Mouse (Mus musculus): ENCODE results near the gene Gm49394. TPM values are rescaled to one million over a fixed set of nuclear protein-coding genes. Genes with fewer than 3 reads are reported as not detected.

Gene Gm49394
- polyA plus RNA-seq, 1 experiment, result 0.02 TPM

DNA sequence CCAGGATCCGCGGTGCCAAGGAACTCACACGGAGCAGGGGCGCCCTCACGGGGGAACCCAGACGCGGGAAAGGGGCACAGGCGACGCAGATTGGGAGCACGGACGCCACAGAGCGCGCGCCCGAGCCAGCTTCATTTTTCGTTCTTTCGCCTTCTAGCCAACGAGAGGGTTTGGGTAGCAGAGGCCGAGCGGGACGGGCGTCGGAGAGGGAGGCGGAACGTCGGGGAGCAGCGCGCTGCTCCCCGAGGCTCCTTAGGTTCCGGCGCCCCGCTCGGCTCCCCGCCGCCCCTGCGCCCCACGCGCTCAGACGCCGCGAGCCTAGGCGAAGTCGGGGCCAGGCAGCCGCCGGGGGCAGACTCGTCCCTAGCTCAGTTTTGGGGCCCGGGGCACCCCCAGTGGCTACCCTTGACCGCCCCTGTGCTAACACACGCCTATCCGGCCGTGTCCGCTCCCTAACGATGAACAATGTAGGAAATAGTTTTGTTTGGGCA, 5.8 kb downstream of the Gm49394 start:
- Histone ChIP-seq H3K27ac (ENCODE audit: insufficient read depth, low read length) (no peak overlapping the region), H3K4me3 (replicated peaks; ENCODE audit: insufficient read depth, low read depth, low read length) (no peak overlapping the region), H3K27me3 (ENCODE audit: control insufficient read depth, insufficient read depth, low read length) (peaks cover 3% of the 10 kb centered on the region; the same call in 1 of the 2 replicates), H3K4me1 (ENCODE audit: control insufficient read depth, insufficient read depth, low read length) (no peaks in the 10 kb centered on the region; the same call in 1 of the 2 replicates)
- no peak for TF ChIP-seq POLR2A (IDR thresholded peaks at IDR 0.05; ENCODE audit: borderline replicate concordance, insufficient read depth, low read length)
- TF ChIP-seq CTCF (IDR thresholded peaks at IDR 0.05; ENCODE audit: borderline replicate concordance, insufficient read depth, low read depth, low read length), result no peak
- WGBS, result 3% methylated on average over 53 of the region's 53 CpGs
- no peak for DNase-seq

DNA sequence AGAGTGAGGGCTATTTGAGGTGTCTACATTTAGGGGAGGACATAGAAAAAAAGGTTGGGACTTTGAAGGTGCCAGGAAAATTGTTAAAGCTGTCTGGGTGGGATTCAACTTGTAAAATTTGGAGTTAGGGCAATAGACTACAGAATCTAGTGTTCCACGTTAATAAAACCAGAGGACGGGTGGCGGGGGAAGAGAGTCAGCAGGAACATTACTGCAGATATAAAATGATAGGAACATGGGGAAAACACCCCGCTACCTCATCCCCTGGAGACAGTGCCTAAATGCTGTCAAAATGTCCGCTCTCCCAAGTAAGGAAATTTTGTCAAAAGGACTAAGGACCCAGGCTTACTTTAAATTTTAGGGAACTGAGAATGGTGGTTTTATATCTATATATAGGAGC, 6.6 kb downstream of the Gm49394 start:
- no peak overlapping the region for H3K27ac ChIP-seq (ENCODE audit: insufficient read depth, low read length)
- H3K27me3 ChIP-seq (ENCODE audit: control insufficient read depth, insufficient read depth, low read length), result peaks cover 5% of the 10 kb centered on the region; the same call in 1 of the 2 replicates
- 23% methylated on average over 5 of the region's 5 CpGs for WGBS
- DNase-seq, result no peak
- no peaks in the 10 kb centered on the region; the same call in 1 of the 2 replicates for H3K4me1 ChIP-seq (ENCODE audit: control insufficient read depth, insufficient read depth, low read length)
- no peak for TF ChIP-seq POLR2A (IDR thresholded peaks at IDR 0.05; ENCODE audit: borderline replicate concordance, insufficient read depth, low read length)
- TF ChIP-seq CTCF (IDR thresholded peaks at IDR 0.05; ENCODE audit: borderline replicate concordance, insufficient read depth, low read depth, low read length), result no peak
- no peak overlapping the region for H3K4me3 ChIP-seq (replicated peaks; ENCODE audit: insufficient read depth, low read depth, low read length)

DNA sequence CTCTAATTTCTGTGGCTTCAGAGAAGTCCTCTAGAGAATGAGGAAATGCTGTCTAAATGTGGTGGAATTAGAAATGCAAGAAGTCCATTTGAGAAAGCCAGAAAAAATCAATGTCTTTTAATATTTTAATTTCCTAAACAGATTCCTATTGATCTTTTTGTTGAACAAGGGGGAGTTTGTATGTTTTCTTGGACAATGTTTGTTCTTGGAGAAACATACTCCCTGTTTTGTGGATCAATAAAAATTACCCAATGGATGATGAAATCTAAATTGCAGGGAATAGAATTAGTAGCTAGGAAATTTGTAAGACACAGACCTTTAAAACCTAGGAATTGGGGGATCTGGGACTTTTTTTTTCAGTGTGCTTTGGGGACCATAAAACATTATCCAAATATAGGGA, 7.9 kb downstream of the Gm49394 start:
- no peak for DNase-seq
- peaks cover 7% of the 10 kb centered on the region; the same call in 1 of the 2 replicates for H3K27me3 ChIP-seq (ENCODE audit: control insufficient read depth, insufficient read depth, low read length)
- H3K4me1 ChIP-seq (ENCODE audit: control insufficient read depth, insufficient read depth, low read length), result no peaks in the 10 kb centered on the region; the same call in 1 of the 2 replicates
- H3K4me3 ChIP-seq (replicated peaks; ENCODE audit: insufficient read depth, low read depth, low read length), result no peak overlapping the region
- TF ChIP-seq POLR2A (IDR thresholded peaks at IDR 0.05; ENCODE audit: borderline replicate concordance, insufficient read depth, low read length) (no peak), CTCF (IDR thresholded peaks at IDR 0.05; ENCODE audit: borderline replicate concordance, insufficient read depth, low read depth, low read length) (no peak)
- no peak overlapping the region for H3K27ac ChIP-seq (ENCODE audit: insufficient read depth, low read length)

DNA sequence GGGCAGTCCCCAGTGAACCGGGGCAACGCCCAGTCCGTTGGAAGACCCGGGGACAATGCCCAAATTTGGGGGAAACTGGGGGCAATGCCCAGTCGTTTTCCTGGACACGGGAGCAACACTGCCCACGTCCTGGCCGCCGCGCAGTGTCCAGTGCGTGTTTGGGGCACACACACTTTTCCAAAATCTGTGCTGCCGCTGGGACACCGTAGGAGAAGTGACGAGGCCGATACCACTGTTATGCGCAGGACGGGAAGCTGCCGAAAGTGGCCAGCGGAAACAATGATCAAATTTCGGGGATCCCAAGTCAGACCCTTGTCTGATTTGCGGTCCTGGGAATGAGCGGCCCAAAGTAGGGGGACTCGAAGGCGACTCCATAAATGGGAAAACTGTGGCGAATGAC, 8.7 kb downstream of the Gm49394 start:
- Histone ChIP-seq H3K27ac (ENCODE audit: insufficient read depth, low read length) (no peak overlapping the region), H3K4me3 (replicated peaks; ENCODE audit: insufficient read depth, low read depth, low read length) (no peak overlapping the region), H3K27me3 (ENCODE audit: control insufficient read depth, insufficient read depth, low read length) (peaks cover 7% of the 10 kb centered on the region; the same call in 1 of the 2 replicates), H3K4me1 (ENCODE audit: control insufficient read depth, insufficient read depth, low read length) (no peaks in the 10 kb centered on the region; the same call in 1 of the 2 replicates)
- 6% methylated on average over 25 of the region's 25 CpGs for WGBS
- no peak for TF ChIP-seq CTCF (IDR thresholded peaks at IDR 0.05; ENCODE audit: borderline replicate concordance, insufficient read depth, low read depth, low read length)
- no peak for DNase-seq

DNA sequence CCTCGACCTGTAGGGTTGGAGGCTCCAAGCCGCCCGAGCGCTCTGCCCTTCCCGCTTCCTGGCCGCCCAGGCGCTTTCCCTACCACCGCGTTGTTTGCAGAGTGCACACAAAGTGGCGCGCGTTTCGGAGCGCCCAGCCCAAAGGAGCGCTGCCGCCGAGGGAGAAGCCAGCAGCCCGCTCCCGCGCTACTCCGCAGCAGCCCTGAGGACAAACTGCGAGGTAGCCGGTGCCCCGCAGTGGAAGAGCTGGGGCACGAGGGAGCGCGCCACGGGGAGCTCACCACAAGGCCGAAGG, 9.1 kb downstream of the Gm49394 start:
- Histone ChIP-seq H3K4me1 (ENCODE audit: control insufficient read depth, insufficient read depth, low read length) (no peaks in the 10 kb centered on the region; the same call in 1 of the 2 replicates), H3K27me3 (ENCODE audit: control insufficient read depth, insufficient read depth, low read length) (peaks cover 8% of the 10 kb centered on the region; the same call in 1 of the 2 replicates), H3K4me3 (replicated peaks; ENCODE audit: insufficient read depth, low read depth, low read length) (no peak overlapping the region), H3K27ac (ENCODE audit: insufficient read depth, low read length) (no peak overlapping the region)
- no peak for DNase-seq
- WGBS, result 2% methylated on average over 29 of the region's 29 CpGs
- no peak for TF ChIP-seq CTCF (IDR thresholded peaks at IDR 0.05; ENCODE audit: borderline replicate concordance, insufficient read depth, low read depth, low read length)
- no peak for TF ChIP-seq POLR2A (IDR thresholded peaks at IDR 0.05; ENCODE audit: borderline replicate concordance, insufficient read depth, low read length)

DNA sequence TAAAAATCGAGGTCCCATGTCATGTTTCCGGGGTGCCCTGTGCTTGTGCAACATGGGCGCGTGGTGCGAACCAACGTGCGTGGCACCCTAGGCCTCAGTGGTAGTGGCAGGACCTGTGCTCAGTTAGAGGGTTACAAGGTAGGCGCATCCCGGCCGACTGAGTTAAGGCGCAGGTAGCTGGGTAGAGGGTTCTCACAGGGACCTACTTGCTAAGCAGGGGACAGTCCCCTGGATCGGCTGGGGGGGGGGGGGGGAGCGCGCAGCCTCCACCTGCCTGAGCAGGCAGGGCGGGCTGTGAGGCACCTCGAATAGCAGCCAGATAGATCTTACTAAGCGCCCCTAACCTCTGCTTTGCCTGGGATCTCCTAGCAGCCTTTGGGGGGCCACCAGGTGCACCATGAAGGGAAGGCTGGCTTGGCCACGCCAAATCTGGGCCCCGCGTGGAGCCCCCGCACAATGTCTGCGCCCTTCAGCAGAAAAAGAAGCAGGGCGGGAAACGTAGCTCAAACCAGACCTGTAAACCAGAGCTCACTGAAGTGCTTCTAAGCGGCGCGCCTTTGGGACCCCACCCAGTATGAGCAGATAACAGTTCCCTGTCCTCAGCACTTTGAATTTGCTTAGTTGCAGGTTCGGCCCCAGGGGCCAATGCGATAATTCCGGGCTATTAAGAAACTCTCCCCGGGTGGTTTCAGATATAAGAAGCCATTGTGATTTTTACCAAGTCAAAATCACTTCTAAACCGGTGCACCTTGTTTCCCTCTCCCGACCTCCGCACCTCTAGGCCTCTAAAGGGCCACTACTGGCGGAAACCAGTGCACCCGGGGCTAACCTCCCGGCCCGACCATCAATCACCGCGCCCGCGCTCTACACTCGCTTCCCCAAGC, 9.7 kb downstream of the Gm49394 start:
- Histone ChIP-seq H3K27me3 (ENCODE audit: control insufficient read depth, insufficient read depth, low read length) (peaks cover 10% of the 10 kb centered on the region; the same call in 1 of the 2 replicates), H3K4me3 (replicated peaks; ENCODE audit: insufficient read depth, low read depth, low read length) (no peak overlapping the region), H3K27ac (ENCODE audit: insufficient read depth, low read length) (no peak overlapping the region), H3K4me1 (ENCODE audit: control insufficient read depth, insufficient read depth, low read length) (no peaks in the 10 kb centered on the region; the same call in 1 of the 2 replicates)
- WGBS, result 3% methylated on average over 43 of the region's 43 CpGs
- DNase-seq, result no peak
- TF ChIP-seq CTCF (IDR thresholded peaks at IDR 0.05; ENCODE audit: borderline replicate concordance, insufficient read depth, low read depth, low read length) (no peak), POLR2A (IDR thresholded peaks at IDR 0.05; ENCODE audit: borderline replicate concordance, insufficient read depth, low read length) (no peak)

DNA sequence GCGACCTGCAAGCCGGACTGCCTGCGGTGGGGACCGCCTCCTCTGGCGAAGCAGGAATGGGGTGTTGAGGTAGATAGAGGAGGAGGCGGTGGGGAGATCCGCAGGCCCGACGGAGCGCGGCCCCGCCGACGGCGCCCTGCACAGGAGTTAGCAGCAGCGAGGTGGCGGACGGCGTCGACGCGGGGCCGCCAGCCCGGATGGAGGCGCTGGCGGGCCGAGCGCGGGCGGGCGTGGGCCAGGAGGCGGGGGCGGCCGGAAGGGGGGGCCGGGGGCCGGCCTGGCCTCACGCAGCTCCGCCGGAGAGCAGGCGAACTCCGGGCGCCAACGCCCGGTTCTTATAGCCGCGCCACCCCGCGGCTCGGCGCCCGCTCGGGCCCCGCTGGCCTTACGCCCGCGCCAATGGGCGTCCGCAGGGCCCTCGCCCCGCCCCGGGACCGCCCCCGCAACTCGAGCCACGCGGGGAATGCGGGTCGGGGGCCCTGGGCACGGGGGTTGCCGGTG, 10.5 kb downstream of the Gm49394 start:
- peaks cover 10% of the 10 kb centered on the region; the same call in 1 of the 2 replicates for H3K27me3 ChIP-seq (ENCODE audit: control insufficient read depth, insufficient read depth, low read length)
- 2% methylated on average over 68 of the region's 70 CpGs for WGBS
- TF ChIP-seq POLR2A (IDR thresholded peaks at IDR 0.05; ENCODE audit: borderline replicate concordance, insufficient read depth, low read length), result no peak
- no peak for TF ChIP-seq CTCF (IDR thresholded peaks at IDR 0.05; ENCODE audit: borderline replicate concordance, insufficient read depth, low read depth, low read length)
- no peaks in the 10 kb centered on the region for H3K4me1 ChIP-seq (ENCODE audit: control insufficient read depth, insufficient read depth, low read length)
- no peak for DNase-seq
- H3K4me3 ChIP-seq (replicated peaks; ENCODE audit: insufficient read depth, low read depth, low read length), result no peak overlapping the region
- no peak overlapping the region for H3K27ac ChIP-seq (ENCODE audit: insufficient read depth, low read length)
